Mouse (Mus musculus): ENCODE measurements around the gene Sdf2. TPM values are rescaled to one million over a fixed set of nuclear protein-coding genes. Genes with fewer than 3 reads are reported as not detected.

The Sdf2 gene
- polyA plus RNA-seq, 1 experiment from 2014 or later: 29.6 TPM

- H3K36me3 ChIP-seq: peaks cover 35% of the 10 kb centered on the region
- DNase-seq (peak; percentile 88), ATAC-seq (ENCODE audit: low read depth) (peak; percentile 99)
- peaks cover 46% of the 10 kb centered on the region for H3K4me1 ChIP-seq (replicated peaks)
- H3K27me3 ChIP-seq: no peaks in the 10 kb centered on the region
- under 1% methylated on average over 49 of the region's 49 CpGs for WGBS (ENCODE audit: insufficient replicate concordance)
- peak within 1 kb of the TSS; percentile 88 for H3K27ac ChIP-seq
- H3K4me2 ChIP-seq: peak within 1 kb of the TSS; percentile 70
- no peaks in the 10 kb centered on the region for H3K9me3 ChIP-seq (replicated peaks)
- H3K9ac ChIP-seq: peak within 1 kb of the TSS; percentile 94
- H3K4me3 ChIP-seq (replicated peaks): peak within 1 kb of the TSS; percentile 95
Observed at GRCm38 (mm10) chr11:78301357-78302084, 56.0 kb downstream of the Sdf2 start, which contains the start of gene Spag5. TSS of gene Spag5 (plus strand) at chr11:78301529.

Other genes starting within 250 kb of the Sdf2 start
- 18.2 and 19.3 TPM in 2 replicates for gene Dhrs13, start 213.5 kb upstream of the Sdf2 start, polyA plus RNA-seq (2015; fragmentation: Nextera tagmentation; extraction: Ambion mirVana)
- gene Flot2, start 207.8 kb upstream of the Sdf2 start, polyA plus RNA-seq (2015; fragmentation: Nextera tagmentation; extraction: Ambion mirVana): 24.6 and 27.1 TPM in 2 replicates
- 19.1 and 20.2 TPM in 2 replicates for gene Eral1, start 165.4 kb upstream of the Sdf2 start, polyA plus RNA-seq (2015; fragmentation: Nextera tagmentation; extraction: Ambion mirVana)
- 3.7 and 5.5 TPM in 2 replicates for gene Fam222b, start 151.1 kb upstream of the Sdf2 start, polyA plus RNA-seq (2015; fragmentation: Nextera tagmentation; extraction: Ambion mirVana)
- gene Traf4, start 80.2 kb upstream of the Sdf2 start, polyA plus RNA-seq (2015; fragmentation: Nextera tagmentation; extraction: Ambion mirVana): 28.0 and 34.6 TPM in 2 replicates
- gene Nek8, start 69.1 kb upstream of the Sdf2 start, polyA plus RNA-seq (2015; fragmentation: Nextera tagmentation; extraction: Ambion mirVana): 8.9 and 9.2 TPM in 2 replicates
- 50.3 and 54.3 TPM in 2 replicates for gene Tlcd1, start 69.0 kb upstream of the Sdf2 start, polyA plus RNA-seq (2015; fragmentation: Nextera tagmentation; extraction: Ambion mirVana)
- gene Rpl23a, start 62.2 kb upstream of the Sdf2 start, polyA plus RNA-seq (2015; fragmentation: Nextera tagmentation; extraction: Ambion mirVana): 1,033 and 1,075 TPM in 2 replicates
- gene Rab34, start 57.3 kb upstream of the Sdf2 start, polyA plus RNA-seq (2015; fragmentation: Nextera tagmentation; extraction: Ambion mirVana): 13.5 and 15.6 TPM in 2 replicates
- 0.44 and 0.65 TPM in 2 replicates for gene Proca1, start 52.4 kb upstream of the Sdf2 start, polyA plus RNA-seq (2015; fragmentation: Nextera tagmentation; extraction: Ambion mirVana)
- 9.8 and 12.3 TPM in 2 replicates for gene Supt6, start 241 bp downstream of the Sdf2 start, polyA plus RNA-seq (2015; fragmentation: Nextera tagmentation; extraction: Ambion mirVana)
- gene 2610507B11Rik, start 16.0 kb downstream of the Sdf2 start, polyA plus RNA-seq (2015; fragmentation: Nextera tagmentation; extraction: Ambion mirVana): 33.6 and 42.8 TPM in 2 replicates
- gene BC030499, start 45.1 kb downstream of the Sdf2 start, polyA plus RNA-seq (2015; fragmentation: Nextera tagmentation; extraction: Ambion mirVana): 0.06 TPM in 1 of 2 replicates, not detected in the other
- 30.3 and 32.6 TPM in 2 replicates for gene Spag5, start 55.8 kb downstream of the Sdf2 start, polyA plus RNA-seq (2015; fragmentation: Nextera tagmentation; extraction: Ambion mirVana)
- 4.9 and 5.2 TPM in 2 replicates for gene Aldoc, start 77.2 kb downstream of the Sdf2 start, polyA plus RNA-seq (2015; fragmentation: Nextera tagmentation; extraction: Ambion mirVana)
- 32.3 and 37.1 TPM in 2 replicates for gene Pigs, start 82.7 kb downstream of the Sdf2 start, polyA plus RNA-seq (2015; fragmentation: Nextera tagmentation; extraction: Ambion mirVana)
- 27.4 and 28.0 TPM in 2 replicates for gene Unc119, start 97.7 kb downstream of the Sdf2 start, polyA plus RNA-seq (2015; fragmentation: Nextera tagmentation; extraction: Ambion mirVana)
- not detected in 2 replicates for gene Foxn1, start 140.8 kb downstream of the Sdf2 start, polyA plus RNA-seq (2015; fragmentation: Nextera tagmentation; extraction: Ambion mirVana)
- gene Slc13a2, start 176.5 kb downstream of the Sdf2 start, polyA plus RNA-seq (2015; fragmentation: Nextera tagmentation; extraction: Ambion mirVana): 0.07 TPM in 1 of 2 replicates, not detected in the other
- 6.1 and 6.5 TPM in 2 replicates for gene Slc46a1, start 220.0 kb downstream of the Sdf2 start, polyA plus RNA-seq (2015; fragmentation: Nextera tagmentation; extraction: Ambion mirVana)

Measured in liver, embryonic 13.5 days (tissue).